Mouse (Mus musculus): Measurements from ENCODE around the gene Mmrn1.

- TF ChIP-seq CTCF (IDR thresholded peaks at IDR 0.05) (no peak), POLR2A (IDR thresholded peaks at IDR 0.05; ENCODE audit: insufficient read depth, low read depth, low read length) (no peak)
Measured at GRCm38 (mm10) chr6:60962668-60963067, 37.9 kb downstream of the Mmrn1 start.
